Mouse (Mus musculus): ENCODE data around the gene Rnf217. TPM values are rescaled to one million over a fixed set of nuclear protein-coding genes. Genes with fewer than 3 reads are reported as not detected.
A peak's percentile ranks its signal among the peaks of the same experiment; 100 is the strongest.

Gene Rnf217
- total RNA-seq, 2 experiments from 2014 or later, result 6.5 to 6.9 TPM

DNA sequence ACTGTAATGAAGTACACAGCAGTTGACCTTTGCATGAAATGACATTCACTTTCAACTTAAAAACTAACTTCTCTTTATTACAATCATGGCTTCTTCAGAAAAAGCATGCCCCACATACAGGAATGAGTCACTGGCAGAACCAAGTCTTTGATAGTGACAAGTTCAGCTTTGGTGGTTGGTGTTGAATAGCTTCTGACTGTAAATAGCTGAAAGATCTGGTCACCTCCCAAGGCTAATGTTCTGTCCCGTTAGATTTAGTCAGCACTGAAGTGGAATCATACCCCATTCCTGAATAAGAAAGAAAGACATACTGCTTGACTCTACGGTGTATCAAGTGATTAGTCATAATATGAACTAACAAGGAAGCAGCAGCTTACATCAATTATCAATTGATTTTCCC, 51.7 kb downstream of the Rnf217 start:
- no peak for DNase-seq (ENCODE audit: extremely low spot score in 1 of 2, low spot score in 1 of 2)

DNA sequence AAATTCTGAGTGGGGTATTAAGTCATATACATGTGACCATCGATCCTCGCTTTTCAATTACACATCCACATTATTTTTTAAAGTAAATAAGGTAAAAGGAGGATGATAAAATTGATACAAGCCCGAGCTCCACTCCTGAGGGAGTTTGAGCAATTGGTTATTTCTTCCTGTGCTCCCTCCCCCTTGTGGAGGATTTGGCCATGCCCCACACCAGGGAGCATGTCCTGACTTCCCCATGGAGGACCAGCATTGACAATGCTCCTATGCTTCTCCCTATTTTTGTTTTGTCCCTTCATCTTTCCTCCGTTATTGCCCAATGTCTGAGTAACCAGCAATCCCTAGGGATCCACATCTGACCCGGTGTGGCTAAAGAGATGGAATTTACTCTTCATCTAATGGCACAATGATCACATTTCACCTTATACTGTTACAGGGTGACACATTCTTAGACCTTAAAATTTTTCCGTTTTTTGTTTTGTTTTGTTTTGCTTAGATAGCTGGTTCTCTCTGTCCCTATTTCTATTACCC, 53.5 kb downstream of the Rnf217 start:
- no peak for DNase-seq (ENCODE audit: extremely low spot score in 1 of 2, low spot score in 1 of 2)

DNA sequence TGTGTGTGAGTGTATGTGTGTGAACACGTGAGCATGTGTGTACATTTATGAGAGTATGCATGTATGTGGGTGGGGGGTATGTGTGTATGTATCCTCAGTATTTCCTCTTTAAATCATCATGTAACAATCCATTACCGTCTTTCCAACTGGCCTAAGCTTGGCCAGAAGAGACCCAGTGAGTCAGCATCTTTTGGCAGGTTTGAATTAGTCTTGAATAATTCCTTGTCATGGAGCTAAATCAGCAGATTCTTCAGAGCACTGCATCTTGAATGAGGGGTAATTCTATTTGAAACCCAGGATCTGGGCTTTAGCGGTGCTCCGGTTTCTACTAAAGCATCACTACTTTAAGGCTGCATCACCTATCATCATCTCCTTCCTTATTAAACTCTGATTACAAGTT, 55.7 kb downstream of the Rnf217 start:
- no peak for DNase-seq (ENCODE audit: extremely low spot score in 1 of 2, low spot score in 1 of 2)

DNA sequence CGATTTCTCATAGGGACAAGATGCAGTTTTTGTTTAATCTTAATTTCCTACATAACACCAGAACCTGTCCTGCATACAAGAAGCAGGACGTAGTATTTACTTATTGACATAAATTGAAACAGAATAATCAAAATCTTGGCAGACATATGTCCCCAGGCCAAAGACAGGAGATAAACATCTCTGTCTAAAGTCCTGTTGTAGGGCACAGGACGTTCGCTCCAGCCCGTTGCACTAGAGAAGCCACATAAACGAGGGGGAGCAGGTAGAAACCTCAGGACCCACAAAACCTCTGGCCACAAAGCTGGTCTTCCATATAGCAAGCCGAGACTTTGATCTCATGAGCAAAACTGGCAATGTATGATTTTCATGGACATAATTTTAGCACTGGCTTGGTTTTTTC, 57.1 kb downstream of the Rnf217 start:
- DNase-seq (ENCODE audit: extremely low spot score in 1 of 2, low spot score in 1 of 2), result no peak

DNA sequence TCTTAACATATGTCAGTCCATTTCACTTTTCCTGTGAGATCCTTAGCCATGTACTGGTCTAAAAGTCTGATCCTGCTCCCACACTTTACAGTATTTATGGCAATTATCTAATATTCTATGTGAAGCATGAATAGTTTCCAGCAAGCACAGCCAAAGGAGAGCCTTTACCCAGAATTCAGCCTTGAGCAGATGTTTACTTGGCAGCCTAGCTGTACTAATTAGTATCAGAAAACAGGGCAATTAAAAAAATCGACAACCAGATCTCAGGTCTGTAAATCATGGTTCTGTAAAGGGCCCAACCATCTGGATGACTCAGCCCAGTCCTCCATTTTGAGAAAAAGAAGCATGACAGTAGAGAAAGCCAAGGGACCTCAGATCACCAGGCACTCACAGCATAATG, 57.6 kb downstream of the Rnf217 start:
- DNase-seq (ENCODE audit: extremely low spot score in 1 of 2, low spot score in 1 of 2), result no peak

DNA sequence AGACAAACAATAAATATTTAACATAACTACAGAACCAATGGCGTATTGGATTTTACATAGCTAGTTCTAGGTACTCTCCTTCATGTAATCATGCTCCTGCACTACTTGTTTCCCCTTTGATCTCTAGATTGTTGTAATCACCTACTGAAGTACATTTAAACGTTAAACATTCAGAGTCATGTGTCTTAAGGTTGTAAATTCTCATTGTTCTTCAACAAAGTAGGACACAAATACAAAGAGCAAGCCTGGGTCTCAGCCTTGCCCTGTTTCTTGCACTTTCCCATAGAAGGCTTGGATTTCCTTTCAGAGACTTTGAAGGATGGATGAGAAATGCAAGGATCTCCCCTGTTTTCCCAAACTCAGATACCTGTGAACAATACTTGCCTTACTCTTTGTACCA, 61.8 kb downstream of the Rnf217 start:
- no peak for DNase-seq (ENCODE audit: extremely low spot score in 1 of 2, low spot score in 1 of 2)

DNA sequence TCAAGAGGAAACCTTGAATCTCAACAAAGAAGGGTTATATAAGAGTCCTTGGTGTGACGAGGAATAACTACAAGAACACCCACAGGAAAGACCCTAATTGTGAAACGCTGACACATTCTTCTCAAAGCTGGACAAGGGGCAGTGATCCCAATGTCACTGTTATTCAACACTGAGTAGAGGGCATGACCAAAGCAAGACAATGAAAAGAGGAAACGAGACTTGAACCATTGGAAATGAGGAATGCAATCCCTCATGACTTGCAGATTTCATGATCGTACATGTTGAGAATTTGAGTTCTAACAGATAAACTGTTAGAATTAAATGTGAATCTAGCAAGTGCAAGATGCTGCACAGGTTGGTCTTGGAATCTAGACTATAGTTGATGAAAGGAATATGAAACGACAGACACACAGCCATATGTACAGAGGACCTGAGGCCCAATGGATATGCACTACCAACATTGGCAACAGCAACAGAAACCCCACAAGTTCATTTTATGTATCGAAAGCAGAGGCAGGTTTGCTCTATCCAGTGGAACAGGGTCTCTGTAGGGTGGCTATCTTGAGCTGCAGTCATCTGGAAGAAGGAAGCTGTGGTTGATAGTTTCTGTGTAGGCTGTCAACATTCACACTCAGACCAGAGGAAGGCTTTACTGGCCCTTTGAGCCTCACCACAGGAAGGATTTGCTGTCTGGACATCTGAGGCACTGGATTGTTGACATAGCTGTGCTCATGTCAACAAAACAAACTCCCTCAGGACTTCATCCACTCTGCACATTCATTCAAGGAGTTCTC, 64.6 kb downstream of the Rnf217 start:
- no peak for DNase-seq (ENCODE audit: extremely low spot score in 1 of 2, low spot score in 1 of 2)

DNA sequence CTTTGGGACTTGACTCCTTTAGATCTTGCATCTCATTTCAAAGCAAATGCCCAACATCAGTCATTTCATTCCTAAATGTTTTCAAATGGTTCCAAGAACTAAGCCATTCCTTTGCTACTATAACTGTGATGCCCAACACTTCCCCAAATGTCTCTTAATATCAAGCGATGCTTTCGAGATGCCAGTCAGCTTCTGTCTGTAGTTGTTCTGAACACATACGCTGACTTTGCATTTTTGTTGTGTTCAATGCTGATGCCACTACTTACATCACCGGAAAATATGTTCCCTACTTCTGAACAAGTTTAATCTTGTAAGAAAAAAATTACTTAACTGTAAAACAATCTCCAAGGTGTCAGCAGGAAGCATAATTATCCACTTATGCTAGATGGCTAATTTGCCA, 68.5 kb downstream of the Rnf217 start:
- DNase-seq (ENCODE audit: extremely low spot score in 1 of 2, low spot score in 1 of 2), result no peak

DNA sequence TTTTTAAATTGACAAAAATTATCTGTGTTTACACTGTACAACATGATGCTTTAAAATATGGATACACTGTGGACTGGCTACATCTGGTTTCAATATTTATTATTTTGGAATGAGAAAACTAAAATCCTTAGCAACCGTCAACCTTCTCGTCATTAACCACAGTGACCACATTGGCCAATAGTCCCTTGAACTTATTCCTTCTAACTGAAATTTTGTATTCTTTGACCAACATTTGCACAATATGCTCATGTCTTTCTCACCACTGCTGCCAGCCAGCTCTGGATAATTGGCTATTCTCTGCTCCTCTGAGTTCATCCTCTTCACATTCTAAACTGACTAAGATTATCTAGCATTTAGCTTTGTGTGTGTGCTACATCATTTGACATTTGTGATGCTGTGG, 69.6 kb downstream of the Rnf217 start:
- no peak for DNase-seq (ENCODE audit: extremely low spot score in 1 of 2, low spot score in 1 of 2)

DNA sequence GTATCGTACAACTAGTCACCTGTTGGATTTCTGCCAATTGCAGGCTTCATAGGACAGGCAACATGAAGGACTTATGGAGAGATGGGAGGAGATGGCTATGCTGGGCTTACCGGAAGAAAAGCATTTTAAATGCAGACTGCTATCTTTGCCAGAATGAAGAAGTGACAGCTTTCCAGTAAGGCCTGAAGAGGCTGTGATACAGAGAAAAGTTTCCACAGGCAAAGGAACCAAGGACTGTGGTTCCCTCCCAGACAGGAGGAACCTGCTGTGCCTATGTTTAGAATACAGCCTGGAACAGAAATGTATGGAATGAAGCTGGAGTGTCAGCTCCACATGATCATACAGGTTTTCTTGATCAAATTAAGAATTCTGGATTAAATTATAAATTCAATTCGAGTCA, 70.3 kb downstream of the Rnf217 start:
- DNase-seq (ENCODE audit: extremely low spot score in 1 of 2, low spot score in 1 of 2), result no peak

DNA sequence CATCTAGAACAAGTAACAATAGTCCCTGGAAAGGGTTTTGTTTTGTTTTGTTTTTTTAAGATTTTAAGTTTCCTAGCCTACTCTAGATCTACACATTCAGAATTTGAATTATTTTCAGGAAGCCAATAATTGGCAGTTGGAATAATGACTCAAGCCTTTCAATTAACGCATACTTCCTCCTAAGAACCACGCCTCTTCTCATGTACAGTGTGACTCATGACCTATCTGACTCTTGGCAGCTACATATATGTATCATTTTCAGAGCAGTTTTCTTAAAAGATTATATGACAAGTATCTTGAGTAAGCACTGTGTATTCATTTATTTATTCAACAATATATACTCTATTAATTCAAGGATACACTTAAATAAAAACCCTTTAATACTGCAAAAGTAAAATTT, 70.7 kb downstream of the Rnf217 start:
- DNase-seq (ENCODE audit: extremely low spot score in 1 of 2, low spot score in 1 of 2), result no peak

DNA sequence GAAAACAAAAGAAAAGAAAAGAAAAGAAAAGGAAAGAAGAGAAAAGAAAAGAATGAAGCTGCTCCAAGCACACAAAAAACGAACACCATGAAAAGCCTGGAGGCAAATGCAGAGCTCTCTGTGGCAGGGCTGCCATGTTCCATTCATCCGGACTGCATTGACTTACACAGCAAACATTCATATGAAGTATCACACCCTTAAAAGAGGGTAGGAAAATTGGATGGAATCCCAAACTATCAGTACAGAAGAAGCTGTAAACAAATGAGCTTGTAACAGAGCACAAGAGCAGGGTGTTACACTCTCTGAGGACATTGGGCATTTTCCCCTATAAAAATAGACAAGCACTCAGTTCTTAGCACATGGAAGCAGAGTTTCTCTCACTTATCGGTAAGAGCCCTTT, 71.8 kb downstream of the Rnf217 start:
- no peak for DNase-seq (ENCODE audit: extremely low spot score in 1 of 2, low spot score in 1 of 2)

DNA sequence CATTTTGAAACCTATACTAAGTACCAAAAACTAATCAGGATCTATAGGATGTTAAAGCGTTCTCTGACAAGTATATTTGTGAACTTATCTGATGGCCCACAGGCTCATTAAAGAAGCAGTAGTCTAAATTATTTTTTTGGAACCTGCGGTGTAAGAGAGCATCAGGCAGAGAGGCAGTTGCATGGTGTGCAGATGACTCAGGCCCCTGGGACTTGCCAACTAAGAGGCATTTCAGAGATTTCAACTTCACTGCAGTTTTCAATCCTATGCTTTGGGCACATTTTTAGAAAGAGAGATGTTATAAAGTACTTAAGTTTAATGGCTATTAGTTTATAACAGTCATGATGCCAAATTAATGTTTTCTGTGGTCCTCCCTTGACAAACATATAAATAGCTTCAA, 73.9 kb downstream of the Rnf217 start:
- DNase-seq (ENCODE audit: extremely low spot score in 1 of 2, low spot score in 1 of 2), result no peak

DNA sequence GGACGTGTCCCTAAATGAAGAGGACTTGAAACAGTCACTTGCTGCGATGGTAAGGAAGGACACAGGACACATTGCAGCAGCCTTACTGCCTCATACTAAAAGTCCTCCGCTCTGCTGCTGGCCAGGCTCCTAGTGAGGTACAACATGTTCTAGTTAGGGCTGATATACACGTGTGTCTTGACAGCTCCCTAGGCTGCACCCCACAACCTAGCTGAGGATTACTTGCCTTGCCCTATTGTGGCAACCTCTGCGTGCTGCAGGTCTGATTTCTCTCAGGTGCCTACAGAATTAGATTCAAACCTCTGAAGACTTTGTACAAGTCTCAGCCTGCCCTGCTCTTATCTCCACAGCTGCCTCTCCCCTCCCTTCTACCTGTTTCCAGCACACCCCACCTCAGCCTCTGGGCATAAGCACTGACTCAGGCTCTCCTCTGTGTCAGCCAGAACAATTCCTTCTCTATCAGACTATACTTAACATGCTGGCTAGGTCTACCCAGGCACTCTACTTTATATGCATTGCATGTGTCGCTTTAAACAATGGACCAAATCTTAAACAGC, 75.6 kb downstream of the Rnf217 start:
- DNase-seq (ENCODE audit: extremely low spot score in 1 of 2, low spot score in 1 of 2), result no peak

DNA sequence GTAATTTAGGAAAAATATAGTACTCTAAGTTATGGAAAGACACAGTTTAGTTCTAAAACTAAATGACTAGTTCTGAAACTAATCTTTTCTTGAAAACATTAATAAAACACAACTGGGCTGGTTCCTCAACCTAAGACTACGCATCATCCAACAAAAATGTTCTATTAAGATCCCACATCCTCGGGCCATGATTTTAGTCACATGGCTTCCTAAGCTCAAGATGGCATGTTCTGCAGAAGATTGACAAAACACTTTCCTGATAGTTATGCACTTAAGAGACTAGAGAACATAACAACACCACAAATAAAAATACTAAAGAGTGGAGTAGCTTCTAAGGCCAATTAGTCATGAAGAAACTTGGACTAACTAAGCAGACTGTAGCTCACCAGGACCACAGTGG, 76.2 kb downstream of the Rnf217 start:
- no peak for DNase-seq (ENCODE audit: extremely low spot score in 1 of 2, low spot score in 1 of 2)

DNA sequence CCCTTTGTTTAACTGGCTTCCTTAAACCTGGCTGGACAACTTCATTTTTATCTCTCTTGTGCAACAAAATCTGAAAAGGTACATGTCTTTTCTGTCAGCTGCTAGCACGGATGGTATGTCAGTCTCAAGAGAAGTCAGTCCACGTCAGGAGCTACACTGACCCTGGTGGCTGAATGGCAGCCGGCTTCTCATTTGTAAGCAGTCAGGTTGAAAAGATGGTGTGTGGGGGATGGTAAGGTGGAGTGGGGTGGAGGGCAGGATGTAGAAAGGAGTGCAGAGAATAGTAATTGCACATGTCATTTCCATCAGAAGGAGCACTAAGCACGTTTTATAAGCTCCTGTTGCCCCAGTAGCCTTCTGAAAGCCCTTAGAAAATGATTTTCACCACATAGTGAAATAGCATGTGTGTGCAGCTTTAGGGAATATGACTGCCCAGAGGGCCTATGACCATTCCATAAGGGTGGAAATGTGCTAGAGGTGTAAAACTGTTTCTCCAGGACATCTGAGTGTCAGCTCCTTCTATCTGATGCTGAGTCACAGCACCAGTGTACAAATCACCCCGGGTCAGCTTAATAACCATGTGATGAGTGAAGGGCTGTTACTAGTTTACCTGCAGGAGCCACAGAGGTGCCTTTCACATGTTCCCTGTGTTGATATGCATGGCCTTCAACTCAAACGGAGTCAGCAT, 80.5 kb downstream of the Rnf217 start:
- DNase-seq (ENCODE audit: extremely low spot score in 1 of 2, low spot score in 1 of 2), result no peak

DNA sequence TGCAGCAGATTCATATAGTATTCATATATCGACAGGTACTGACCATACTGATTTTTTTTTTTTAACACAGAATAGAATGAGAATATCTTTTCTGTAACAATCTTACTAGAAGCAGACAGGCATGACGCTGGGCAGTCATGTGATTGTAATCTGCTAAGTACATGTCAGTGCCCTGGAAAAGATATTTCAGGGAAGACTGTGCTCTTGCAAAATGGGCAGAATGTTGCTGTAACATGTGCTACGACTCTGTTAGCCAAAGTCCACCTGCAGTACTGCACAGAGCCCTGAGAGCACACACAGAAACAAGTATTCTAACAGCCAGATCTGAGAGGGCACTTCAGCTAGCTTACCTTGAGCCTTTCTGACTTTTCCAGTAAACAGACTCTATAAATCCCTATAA, 83.3 kb downstream of the Rnf217 start:
- DNase-seq (ENCODE audit: extremely low spot score in 1 of 2, low spot score in 1 of 2), result no peak

DNA sequence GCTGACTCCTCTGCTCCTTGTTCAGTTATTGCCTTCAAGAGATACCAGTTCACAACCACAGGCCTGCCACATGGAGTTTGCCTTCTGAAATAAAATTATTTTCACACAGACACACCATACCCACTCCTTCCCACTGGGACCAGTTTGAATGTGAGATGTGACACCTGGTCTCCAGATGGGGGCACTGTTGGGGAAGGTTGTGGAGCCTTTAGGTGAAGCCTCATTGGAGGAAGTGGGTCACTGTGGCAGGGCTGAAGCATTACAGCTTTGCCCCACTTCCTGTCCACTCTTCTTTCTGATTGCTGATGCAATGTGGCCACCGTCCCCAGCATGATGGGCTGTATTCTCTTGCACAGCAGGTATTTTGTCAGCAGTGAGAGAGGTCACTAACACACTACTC, 89.6 kb downstream of the Rnf217 start:
- no peak for DNase-seq (ENCODE audit: extremely low spot score in 1 of 2, low spot score in 1 of 2)

DNA sequence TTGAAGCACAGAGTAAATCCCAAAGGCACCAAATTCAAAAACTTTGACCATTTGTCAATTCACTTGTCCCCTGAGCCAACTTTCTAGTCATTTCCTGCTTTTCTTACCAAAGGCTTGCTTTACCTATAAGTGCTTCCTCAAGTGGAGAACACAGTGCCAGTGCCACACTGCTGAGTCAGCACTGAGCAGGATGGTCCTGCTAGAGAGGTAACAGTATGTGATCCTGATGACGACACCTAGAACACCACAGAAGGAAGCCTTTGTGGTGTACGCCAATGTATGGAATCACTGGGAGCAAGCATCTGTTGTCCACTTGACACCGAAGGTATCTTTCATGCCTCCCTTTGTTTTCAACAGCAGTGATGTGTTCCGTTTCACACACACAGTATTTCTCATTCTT, 90.8 kb downstream of the Rnf217 start:
- no peak for DNase-seq (ENCODE audit: extremely low spot score in 1 of 2, low spot score in 1 of 2)

DNA sequence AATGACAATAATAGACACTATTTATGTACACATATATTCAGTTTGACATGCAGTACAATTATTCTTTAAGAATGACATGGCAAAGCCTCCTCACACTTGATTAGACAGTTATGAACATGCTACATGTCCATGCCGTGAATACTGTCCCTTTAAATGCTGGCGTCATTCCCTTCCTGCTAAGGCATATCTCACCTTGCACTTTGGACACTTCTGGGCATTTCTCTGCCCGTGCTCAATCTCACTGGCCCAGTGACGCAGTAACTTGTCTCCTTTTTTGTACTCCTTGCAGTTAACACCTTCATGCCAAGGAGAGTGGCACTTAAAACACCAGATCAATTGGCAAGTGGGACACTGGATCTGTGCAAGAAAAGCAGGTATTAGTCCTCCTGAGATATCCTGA, 91.8 kb downstream of the Rnf217 start:
- DNase-seq (ENCODE audit: extremely low spot score in 1 of 2, low spot score in 1 of 2), result no peak

DNA sequence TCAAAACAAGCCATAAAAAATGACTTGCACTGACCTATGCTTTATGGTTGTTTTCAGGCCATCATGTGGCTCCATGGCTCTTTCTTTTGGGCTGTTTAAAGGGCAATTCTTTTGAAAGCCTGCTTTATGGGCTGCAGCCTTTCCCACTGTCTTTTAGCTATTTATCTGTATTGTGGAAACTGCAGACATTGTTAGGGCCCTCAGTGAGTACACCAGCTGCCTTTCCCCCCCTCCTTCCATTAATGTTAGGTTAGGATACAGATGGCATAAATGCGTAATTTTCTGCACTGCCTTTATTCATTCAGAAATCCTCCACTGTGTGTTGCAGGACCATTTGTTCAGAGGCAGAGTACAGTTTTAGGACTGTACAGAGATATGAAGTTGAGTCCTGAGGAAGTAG, 93.1 kb downstream of the Rnf217 start:
- DNase-seq (ENCODE audit: extremely low spot score in 1 of 2, low spot score in 1 of 2), result no peak

DNA sequence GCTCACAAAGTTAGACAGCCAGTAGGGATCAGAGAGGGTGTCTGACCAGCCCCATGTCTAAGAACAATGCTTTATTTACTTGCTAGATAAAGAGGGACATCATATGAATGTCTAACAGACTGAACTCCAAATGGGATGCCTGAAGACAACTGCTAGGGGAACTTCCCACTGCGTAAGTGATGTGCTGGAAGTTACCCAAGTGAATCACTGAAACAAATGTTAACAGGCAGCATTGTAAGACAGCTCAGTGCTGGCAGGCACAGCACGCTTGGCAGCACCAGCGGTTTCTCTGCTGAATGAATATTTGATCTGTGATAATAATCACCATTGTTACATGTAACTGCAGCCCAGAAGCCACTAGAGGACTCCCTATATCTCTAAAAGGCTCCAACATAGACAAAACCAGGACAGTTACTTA, 104.8 kb downstream of the Rnf217 start:
- DNase-seq (ENCODE audit: extremely low spot score in 1 of 2, low spot score in 1 of 2), result peak in 1 of 2 experiments; percentile 24
